Mouse (Mus musculus) embryonic facial prominence, embryonic 11.5 days (tissue): Measurements from ENCODE around the gene Ssh2. TPM values are rescaled to one million over a fixed set of nuclear protein-coding genes. Genes with fewer than 3 reads are reported as not detected.

ENCODE experiments used
- ATAC-seq: fragments of 200-750 bp; cut with Nextera tagmentation; replicated peaks from 2 replicates; pipeline ENCODE4 v1.8.0; 2017; ENCODE audit warnings: low read depth; ENCODE audit not compliant: insufficient number of reproducible peaks, low FRiP score, low TSS enrichment
- DNase-seq: peaks from one replicate; pipeline ENCODE4 v3.0.0-alpha.2; 2015; ENCODE audit warnings: low spot score
- H3K27ac ChIP-seq: fragments of 300-500 bp; sonication (generic); replicated peaks from 2 replicates; pipeline ENCODE4 v1.5.1; 2014; ENCODE audit warnings: mild to moderate bottlenecking, low read depth, low read length, control low read depth
- H3K27me3 ChIP-seq: fragments of 300-500 bp; sonication (generic); 2 replicates; pipeline ENCODE4 v1.6.1; 2014; ENCODE audit warnings: mild to moderate bottlenecking, low read length, moderate library complexity, mixed read lengths; ENCODE audit not compliant: control insufficient read depth, insufficient read depth
- H3K36me3 ChIP-seq: fragments of 300-500 bp; sonication (generic); replicated peaks from 2 replicates; pipeline ENCODE4 v1.6.1; 2014; ENCODE audit warnings: low read depth, mild to moderate bottlenecking, low read length, moderate library complexity, mixed read lengths; ENCODE audit not compliant: control insufficient read depth, insufficient read depth
- H3K4me1 ChIP-seq: fragments of 300-500 bp; sonication (generic); 2 replicates; pipeline ENCODE4 v1.6.1; 2014; ENCODE audit warnings: low read length, mixed read lengths; ENCODE audit not compliant: control insufficient read depth, insufficient read depth
- H3K4me2 ChIP-seq: fragments of 300-500 bp; sonication (generic); 2 replicates; pipeline ENCODE4 v1.6.1; 2014; ENCODE audit warnings: low read depth, mild to moderate bottlenecking, control low read depth, low read length, moderate library complexity
- H3K4me3 ChIP-seq: fragments of 300-500 bp; sonication (generic); 2 replicates; pipeline ENCODE4 v1.5.1; 2014; ENCODE audit warnings: low read depth, low read length, control low read depth
- H3K9ac ChIP-seq: fragments of 300-500 bp; sonication (generic); replicated peaks from 2 replicates; pipeline ENCODE4 v1.6.1; 2014; ENCODE audit warnings: mild to moderate bottlenecking, control low read depth, low read length
- H3K9me3 ChIP-seq: fragments of 300-500 bp; sonication (generic); replicated peaks from 2 replicates; pipeline ENCODE4 v1.6.1; 2016; ENCODE audit warnings: mild to moderate bottlenecking, low read length, inconsistent platforms, mixed read lengths; ENCODE audit not compliant: control insufficient read depth
- WGBS: fragments of 180-500 bp; shearing (Covaris S2); extraction: QIAGEN DNeasy Blood & Tissue Kit; methylation state at CpG from one replicate; pipeline ENCODE4 v1.1.7; 2014; 5-methylcytosine and 5-hydroxymethylcytosine counted together
- polyA plus RNA-seq: library from polyadenylated mRNA; unstranded; fragments of >200 nt; fragmentation: Nextera tagmentation; extraction: Ambion mirVana; gene quantifications from 2 replicates; pipeline ENCODE4 v1.2.1, GENCODE M21; 2014

The Ssh2 gene
- polyA plus RNA-seq, 1 experiment from 2014 or later, result 10.0 TPM

DNA sequence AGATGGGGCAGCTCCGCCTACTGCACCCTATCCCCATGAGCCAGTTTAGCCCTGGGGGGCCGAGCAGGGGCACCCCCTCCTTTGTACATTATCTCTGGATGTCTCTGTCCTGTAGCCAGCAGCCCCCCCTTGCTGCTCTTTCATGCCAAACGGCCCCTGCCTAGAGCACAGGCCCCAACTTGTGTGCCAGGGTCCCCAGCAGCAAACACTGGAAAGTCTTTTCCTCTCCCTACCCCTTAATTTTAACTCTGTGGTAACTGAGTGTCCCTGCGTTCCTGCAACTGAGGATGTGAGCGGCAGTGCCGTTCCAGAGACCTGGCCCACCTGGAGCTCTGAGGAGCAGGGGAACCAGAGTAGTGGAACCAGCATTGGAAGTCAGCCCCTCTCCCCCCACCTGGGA lies 290.9 kb downstream of the Ssh2 start:
- Histone ChIP-seq H3K4me3 (no peak overlapping the region), H3K4me1 (no peaks in the 10 kb centered on the region), H3K9me3 (no peaks in the 10 kb centered on the region), H3K36me3 (peaks cover 20% of the 10 kb centered on the region), H3K9ac (no peak overlapping the region), H3K27ac (no peak overlapping the region), H3K27me3 (no peaks in the 10 kb centered on the region), H3K4me2 (no peak overlapping the region)
- no peak for ATAC-seq
- no peak for DNase-seq
- WGBS, result 77% methylated on average over 6 of the region's 6 CpGs

DNA sequence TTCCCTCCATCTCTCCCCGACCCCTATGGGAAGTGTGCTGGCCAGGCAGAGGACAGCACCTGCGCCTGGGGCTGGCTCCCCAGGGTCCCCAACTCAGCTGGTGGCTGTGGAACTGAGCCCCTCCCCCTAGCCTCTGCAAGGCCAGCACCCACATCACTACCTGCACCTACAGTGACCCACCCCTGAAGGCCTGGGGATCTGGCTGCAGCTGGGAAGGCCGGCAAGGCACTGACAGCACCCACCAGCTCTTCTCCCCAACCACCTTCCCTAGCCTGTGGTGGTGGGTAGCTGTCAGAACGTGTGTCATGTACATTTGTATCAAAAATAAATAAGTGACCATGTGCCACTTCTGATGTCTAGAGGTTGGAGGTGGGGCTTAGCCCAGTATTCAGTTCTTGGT lies 291.3 kb downstream of the Ssh2 start:
- Histone ChIP-seq H3K9me3 (no peaks in the 10 kb centered on the region), H3K27ac (no peak overlapping the region), H3K4me1 (peaks cover 3% of the 10 kb centered on the region; the same call in 1 of the 2 replicates), H3K9ac (no peak overlapping the region), H3K4me3 (no peak overlapping the region), H3K4me2 (no peak overlapping the region), H3K36me3 (peaks cover 20% of the 10 kb centered on the region), H3K27me3 (no peaks in the 10 kb centered on the region)
- DNase-seq (no peak), ATAC-seq (no peak)
- 71% methylated on average over 4 of the region's 4 CpGs for WGBS

DNA sequence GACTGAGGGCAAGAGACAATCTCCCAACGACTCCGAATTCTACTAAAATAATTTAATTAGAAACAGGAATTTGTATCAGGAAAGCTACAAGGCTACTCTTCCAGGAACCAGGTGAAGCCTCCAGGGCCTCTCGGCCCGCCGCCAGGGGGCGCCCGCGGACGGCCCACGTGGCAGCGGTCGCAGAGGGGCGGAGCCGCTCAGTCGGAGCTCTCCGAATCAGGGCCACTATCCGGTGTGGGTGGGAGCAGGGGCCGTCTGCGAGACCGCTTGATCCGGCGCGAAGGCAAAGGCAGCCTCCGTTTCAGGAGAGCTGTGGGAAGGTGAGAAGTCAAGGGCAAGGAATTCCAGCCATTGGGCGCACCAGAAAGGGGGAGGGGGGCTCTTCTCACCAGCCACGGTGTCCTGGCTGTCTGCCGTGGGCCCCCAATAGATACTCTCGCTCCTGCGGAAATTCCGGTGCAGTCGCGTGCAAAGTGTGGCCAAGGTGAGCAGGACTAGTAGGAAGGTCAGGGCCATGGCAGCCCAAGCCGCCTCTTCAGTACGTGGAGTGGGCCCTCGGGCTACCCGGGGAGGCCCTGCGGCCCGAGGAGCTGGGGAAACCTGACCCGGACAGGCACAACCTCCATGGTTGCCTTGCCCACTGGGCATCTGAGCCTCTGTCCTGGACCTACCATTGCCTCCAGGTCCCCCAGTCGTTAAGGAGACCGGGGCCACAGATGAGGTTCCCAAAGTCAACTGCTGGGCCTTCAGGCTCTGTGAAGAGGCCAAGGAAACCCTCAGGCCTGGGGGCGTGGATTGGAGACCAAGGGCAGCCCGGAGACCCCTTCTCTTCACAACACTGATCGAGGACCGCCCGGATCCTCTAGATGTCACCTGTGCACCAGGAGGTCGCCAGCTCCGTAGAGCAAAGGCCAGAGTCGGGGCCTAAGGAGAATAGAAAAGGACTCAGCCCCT lies 292.3 kb downstream of the Ssh2 start:
- Histone ChIP-seq H3K9ac (peak overlapping the region; percentile 10; the same call in 1 of the 2 replicates), H3K27me3 (no peaks in the 10 kb centered on the region), H3K4me1 (peaks cover 3% of the 10 kb centered on the region; the same call in 1 of the 2 replicates), H3K27ac (no peak overlapping the region), H3K36me3 (peaks cover 14% of the 10 kb centered on the region), H3K4me3 (peak overlapping the region; percentile 12), H3K9me3 (no peaks in the 10 kb centered on the region), H3K4me2 (peak overlapping the region; percentile 41)
- peak; percentile 15; the same call in 1 of the 2 replicates for ATAC-seq
- peak; percentile 90 for DNase-seq
- WGBS, result 19% methylated on average over 49 of the region's 49 CpGs

Other genes with a start within 250 kb of the Ssh2 start
- 0.86 and 1.0 TPM in 2 replicates for gene Slc6a4, start 217.7 kb upstream of the Ssh2 start, polyA plus RNA-seq
- 59.8 and 63.1 TPM in 2 replicates for gene Nsrp1, start 137.9 kb upstream of the Ssh2 start, polyA plus RNA-seq
- 0.13 and 0.15 TPM in 2 replicates for gene Efcab5, start 27.3 kb upstream of the Ssh2 start, polyA plus RNA-seq
- 0.25 and 0.43 TPM in 2 replicates for gene Coro6, start 246.1 kb downstream of the Ssh2 start, polyA plus RNA-seq